Mouse (Mus musculus): ENCODE results near the gene Gys1.
"Not testable (repeated sequence)": the region's sequence is repeated elsewhere in the genome, so short reads cannot be mapped to it uniquely, and the experiment has no call there.

The Gys1 gene

DNA sequence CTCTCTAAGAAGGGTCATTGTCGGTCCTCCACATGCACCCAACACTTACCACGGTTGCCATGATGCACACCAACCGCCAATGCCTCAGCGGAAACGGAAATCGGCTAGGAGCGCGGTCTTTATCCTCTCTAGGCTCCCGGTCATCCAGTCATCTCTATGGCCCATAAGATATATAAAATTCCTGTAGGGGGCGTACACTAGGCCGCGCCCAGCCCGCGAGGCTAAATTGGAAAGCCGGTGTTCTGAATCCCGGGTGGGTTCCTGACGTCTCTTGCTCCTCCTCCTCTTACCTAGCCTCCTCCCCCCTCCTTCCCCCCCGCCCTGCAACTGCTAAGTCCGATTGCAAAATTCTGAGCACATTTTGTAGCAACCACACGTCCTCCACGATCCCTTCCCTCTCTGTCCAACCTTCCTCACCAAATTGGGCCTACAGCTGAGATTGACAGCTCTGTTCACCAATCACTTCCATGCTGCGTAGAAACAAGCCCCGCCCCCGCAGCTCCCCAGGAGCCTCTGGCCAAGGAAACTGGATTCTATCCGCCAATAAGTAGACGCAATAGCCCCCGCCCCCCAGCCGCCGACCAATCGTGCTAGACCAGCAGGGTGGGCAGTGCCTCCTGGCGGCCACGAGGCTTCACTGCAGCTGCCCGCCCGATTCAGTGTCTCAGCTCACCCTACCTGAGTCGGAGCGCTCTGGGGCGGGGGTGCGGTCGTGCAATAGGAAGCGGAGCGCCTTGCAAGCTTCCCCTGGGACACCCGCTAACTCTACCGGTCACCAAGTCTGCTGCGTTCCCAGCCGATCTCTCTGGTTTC lies at the start of gene Gys1:
Gene Gys1, plus strand, starts transcription at position 642 of the 813 bp plus-strand sequence.
- DNase-seq (ENCODE audit: low spot score in 2 of 2), result peak; percentile 100

DNA sequence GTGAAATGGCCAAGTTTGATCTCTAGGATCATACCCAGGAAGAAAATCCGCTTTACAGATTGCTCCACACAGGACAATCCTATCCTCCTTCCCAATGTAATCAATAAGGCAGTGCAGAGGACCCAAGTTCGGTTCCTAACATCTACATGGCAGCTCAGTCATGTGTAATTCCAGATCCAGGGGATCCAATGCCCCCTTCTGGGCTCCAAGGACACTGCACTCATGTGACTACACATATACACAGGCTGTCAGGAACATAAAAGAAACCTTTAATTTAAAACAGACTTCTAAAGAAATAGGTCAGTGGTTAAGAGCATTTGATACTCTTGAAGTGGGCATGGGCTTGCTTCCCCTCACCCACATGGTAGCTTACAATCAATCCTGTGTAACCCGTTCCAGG lies 48.6 kb upstream of the Gys1 start:
- DNase-seq (ENCODE audit: low spot score in 2 of 2), result no peak

DNA sequence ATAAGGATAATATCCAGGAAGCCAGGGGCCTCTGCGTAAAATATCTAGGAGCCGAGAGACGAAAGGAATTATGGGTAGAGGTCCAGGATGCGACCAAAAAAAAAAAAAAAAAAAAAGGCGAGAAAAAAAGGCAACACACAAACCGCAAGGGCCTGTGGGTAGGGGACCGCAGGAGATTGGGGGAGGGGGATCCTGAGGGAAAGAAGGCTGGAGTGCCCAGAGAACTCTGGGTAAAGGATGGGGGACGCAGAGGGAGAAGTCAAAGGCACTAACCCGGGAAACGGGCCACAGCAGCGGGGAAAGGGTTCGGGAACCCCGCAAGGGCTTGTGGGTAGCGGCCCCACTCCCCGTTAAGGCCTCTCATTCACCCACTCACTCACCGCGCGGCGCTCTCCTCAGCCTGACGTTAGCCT lies 39.5 kb upstream of the Gys1 start:
- no peak for DNase-seq (ENCODE audit: low spot score in 2 of 2)

DNA sequence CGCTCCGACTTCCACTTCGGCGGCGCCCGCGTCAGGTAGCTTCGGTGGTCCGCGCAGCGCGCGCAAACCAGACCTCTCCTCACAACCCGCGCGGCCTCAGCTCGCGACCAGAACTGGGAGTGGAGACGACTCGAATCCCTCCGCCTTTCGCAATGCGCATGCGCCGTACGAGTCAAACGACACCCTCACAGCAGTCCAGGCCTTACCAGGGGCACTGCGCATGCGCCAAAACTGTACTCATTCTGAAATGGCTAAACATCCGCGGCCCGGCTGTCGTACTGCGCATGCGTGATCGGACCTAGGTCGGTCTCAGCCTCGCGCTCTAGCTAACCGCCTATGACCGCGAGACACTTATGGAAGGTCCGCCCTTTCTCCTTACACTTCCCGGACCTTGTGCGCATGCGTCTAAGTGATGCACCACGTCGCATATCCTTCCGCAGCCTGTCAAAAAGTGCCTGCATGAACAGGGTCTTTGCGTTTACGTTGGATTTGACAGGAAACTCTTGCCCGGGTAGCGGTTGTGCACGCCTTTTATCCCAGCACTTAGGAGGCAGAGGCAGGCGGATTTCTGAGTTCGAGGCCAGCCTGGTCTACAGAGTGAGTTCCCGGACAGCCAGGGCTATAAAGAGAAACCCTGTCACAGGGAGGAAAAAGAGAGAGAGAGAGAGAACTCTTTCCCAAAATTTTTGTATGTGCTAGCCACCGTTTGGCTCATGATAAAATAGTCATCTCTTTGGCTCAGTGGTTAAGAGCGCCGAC lies 38.9 kb upstream of the Gys1 start, which contains the start of gene Snrnp70:
Gene Snrnp70, minus strand, starts transcription at position 165 of the 759 bp plus-strand sequence.
- peak; percentile 100 for DNase-seq (ENCODE audit: low spot score in 2 of 2)

DNA sequence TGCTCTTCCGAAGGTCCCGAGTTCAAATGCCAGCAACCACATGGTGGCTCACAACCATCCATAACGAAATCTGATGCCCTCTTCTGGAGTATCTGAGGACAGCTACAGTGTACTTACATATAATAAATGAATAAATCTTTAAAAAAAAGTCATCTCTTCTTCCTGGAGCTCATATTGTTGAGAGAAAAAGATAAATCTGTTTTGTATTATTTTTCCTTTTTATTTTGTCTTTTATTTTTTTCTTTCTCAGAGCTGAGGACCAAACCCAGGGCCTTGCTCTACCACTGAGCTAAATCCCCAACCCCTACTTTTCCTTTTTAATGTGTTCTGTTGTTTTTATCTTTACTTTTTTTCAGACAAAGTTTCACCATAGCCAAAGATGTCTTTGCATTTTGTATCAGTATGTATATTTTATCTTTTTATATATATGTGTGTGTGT lies 38.3 kb upstream of the Gys1 start:
- DNase-seq (ENCODE audit: low spot score in 2 of 2), result not testable (repeated sequence)

DNA sequence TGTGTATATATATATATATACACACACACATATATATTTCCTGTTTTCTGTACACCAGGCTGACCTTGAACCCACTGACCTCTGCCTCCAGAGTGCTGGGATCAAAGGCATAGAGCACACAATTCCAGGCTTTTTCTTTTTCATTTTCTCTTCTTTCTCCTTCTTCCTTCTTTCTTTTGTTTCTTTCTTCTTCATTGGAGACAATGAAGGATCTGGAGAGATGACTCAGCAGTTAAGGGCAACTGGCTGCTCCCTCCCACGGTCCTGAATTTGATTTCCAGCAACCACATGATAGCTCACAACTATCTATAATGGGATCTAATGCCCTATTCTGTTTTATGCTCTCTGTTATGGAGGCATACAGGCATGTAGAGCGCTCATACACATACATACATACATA lies 37.9 kb upstream of the Gys1 start:
- no peak for DNase-seq (ENCODE audit: low spot score in 2 of 2)

DNA sequence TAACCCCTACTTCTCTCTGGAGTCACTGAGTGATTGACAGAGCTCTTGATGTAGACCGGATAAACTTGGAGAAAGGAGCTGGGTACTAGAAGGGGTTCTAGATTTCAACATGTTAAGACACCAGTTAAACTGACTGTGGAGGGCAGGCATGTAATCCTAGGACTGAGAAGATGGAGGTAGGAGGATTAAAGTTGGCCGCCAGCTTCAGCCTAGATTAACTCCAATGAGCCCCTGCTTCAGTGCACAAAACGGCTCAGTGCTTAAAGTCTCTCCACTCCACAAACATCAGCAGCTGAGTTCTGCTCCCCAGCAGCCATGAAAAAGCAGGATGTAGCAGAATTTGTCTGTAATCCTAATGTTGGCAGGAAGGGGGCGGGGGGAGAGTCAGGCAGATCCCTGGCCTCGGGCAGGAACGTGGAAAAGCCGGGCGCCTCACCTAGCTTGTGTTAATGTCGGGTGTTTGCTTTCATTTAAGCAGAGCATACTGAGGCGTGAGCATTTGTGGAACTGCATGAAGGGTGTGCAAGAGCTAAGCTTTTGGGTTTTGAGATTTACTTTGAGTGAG lies 33.0 kb upstream of the Gys1 start:
- no peak for DNase-seq (ENCODE audit: low spot score in 2 of 2)

DNA sequence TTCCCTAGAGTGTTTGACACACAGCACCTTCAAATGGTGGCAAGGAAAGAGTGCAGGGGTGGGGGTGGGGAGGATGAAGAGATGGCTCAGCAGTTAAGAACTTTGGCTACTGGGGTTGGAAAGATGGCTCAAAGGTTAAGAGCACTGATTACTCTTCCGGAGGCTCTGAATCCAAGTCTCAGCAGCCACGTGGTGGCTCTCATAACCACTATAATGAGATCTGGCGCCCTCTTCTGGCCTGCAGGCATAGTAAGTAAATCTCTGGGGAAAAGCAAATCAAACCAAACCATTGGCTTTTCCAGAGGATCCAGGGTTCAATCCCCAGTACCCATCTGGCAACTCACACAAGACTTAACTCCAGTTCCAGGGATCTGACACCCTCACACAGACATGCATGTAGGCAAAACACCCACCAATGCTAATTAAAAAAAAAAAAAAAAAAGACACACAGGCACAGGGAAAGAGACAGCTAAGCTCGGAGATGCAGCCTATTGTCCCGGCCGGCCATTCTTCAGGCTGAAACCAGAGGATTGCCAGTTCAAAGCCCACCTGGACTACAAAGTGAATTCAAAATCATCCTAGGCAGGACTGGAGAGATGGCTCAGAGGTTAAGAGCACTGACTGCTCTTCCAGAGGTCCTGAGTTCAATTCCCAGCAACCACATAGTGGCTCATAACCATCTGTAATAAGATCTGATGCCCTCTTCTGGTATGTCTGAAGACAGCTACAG lies 30.9 kb upstream of the Gys1 start:
- no peak for DNase-seq (ENCODE audit: low spot score in 2 of 2)

DNA sequence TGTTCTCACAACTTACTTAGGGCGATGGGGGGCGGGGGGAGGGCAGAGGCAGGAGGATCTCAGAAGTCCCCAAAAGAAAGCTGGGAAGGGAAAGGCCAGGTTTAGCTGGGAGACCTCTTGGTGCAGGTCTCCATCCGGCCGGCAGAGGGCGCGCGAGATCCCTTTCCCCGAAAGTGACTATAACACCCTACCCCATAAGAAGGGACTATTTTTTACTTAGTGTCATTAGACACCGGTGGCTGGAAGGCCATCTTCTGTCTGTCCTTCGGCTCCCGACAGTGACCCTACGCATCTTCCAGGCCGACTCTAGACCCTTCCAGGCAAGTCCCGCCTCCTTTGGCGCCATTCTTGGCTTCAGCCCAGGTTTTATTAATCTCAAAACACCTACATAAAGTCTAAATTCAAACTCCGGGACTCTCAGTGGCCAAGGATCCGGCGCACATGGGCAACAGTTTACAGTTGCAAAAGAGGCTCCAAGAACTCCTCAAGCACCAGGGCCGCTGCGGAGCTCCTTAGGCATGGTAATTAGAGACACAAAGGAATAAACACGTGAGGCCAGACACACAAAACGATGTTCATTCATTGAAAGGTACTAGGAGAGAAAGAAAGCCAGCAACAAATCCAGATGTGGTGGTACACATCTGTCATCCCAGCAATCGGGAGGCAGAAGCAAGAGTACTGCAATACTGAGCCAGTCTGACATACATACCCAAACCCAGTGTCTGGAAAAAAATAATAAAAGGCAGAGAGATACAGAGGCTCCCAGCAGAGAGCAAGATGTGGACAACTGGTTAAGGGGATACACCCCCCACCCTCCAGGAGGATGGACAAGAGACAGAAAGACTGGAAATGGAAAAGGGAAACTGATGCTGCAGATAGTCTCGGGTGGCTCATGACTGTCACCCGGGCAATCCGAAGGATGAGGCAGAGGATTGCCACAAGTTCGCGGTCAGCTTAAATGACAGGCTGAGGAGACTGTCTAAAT lies 29.3 kb upstream of the Gys1 start, which contains the start of gene Kcna7:
Gene Kcna7, plus strand, starts transcription at position 563 of the 985 bp plus-strand sequence.
- DNase-seq (ENCODE audit: low spot score in 2 of 2), result peak; percentile 46 to 59

DNA sequence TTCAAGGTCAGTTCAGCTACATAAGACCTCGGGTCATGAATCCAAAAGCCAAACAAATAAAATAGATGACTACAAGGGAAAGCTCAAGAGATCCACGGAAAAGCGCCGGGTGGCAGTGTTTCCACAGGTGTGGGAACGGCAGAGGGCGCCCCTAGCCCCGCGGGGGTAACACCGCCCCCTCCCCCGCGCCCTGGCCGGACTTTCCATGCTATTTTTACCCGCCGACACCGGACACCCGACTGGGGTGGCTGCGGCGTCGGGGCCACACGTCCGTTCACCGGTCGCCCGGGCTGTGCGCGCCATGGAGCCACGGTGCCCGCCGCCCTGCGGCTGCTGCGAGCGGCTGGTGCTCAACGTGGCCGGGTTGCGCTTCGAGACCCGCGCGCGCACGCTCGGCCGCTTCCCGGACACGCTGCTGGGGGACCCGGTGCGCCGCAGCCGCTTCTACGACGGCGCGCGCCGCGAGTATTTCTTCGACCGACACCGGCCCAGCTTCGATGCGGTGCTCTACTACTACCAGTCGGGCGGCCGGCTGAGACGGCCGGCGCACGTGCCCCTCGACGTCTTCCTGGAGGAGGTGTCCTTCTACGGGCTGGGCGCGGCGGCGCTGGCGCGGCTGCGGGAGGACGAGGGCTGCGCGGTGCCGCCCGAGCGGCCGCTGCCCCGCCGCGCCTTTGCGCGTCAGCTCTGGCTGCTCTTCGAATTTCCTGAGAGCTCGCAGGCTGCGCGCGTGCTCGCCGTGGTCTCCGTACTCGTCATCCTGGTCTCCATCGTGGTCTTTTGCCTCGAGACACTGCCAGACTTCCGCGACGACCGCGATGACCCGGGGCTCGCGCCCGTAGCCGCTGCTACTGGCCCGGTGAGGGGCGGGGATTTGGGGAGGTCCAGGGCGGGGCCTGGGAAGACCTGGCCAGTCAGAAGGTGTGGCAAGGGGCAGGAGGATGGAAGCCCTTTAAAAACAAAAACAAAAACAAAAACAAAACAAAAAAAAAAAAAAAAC lies 28.2 kb upstream of the Gys1 start:
- no peak for DNase-seq (ENCODE audit: low spot score in 2 of 2)

DNA sequence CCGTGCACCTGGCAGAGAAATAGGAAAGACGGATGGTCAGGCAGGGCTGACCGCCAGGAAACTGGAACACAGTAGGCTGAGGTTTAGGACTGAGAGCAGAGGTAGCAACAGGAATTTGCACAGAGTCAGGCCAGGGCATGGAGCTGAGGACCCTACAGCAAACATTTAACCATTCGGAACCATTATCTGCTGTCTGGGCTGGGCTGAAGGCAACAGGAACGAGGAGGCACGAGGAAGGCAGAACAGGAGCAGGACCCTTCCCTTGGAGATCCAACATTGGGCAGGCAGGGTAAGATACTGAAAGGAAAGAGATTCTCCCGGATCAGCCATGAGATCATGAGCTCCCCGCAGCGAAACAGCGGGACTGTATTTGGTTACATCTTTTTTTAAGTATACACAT lies 26.8 kb upstream of the Gys1 start:
- no peak for DNase-seq (ENCODE audit: low spot score in 2 of 2)

DNA sequence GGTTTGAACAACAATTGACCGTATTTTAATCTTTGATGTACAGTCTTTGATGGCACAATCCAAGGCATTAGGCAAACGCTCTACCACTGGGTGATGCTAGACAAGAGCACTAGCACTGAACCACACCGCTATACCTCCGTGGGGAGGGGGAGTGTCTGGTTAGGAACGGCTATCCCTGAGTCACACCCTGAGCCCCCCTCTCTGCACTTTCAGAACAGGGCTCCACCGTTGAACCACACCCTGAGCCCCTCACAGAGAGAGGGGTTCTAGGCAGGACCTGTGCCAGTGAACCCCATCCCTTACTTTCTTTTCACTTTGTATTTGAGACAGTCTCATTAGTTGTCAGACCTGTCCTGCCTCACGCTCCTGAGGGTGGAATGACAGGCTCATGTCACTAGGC lies 26.3 kb upstream of the Gys1 start:
- no peak for DNase-seq (ENCODE audit: low spot score in 2 of 2)

DNA sequence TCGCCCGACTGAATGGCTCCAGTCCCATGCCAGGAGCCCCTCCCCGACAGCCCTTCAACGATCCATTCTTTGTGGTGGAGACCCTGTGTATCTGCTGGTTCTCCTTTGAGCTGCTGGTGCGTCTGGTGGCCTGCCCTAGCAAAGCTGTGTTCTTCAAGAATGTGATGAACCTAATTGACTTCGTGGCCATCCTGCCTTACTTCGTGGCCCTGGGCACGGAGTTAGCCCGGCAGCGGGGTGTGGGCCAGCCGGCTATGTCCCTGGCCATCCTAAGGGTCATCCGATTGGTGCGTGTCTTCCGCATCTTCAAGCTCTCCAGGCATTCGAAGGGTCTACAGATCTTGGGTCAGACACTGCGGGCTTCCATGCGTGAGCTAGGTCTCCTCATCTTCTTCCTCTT lies 25.7 kb upstream of the Gys1 start:
- no peak for DNase-seq (ENCODE audit: low spot score in 2 of 2)

DNA sequence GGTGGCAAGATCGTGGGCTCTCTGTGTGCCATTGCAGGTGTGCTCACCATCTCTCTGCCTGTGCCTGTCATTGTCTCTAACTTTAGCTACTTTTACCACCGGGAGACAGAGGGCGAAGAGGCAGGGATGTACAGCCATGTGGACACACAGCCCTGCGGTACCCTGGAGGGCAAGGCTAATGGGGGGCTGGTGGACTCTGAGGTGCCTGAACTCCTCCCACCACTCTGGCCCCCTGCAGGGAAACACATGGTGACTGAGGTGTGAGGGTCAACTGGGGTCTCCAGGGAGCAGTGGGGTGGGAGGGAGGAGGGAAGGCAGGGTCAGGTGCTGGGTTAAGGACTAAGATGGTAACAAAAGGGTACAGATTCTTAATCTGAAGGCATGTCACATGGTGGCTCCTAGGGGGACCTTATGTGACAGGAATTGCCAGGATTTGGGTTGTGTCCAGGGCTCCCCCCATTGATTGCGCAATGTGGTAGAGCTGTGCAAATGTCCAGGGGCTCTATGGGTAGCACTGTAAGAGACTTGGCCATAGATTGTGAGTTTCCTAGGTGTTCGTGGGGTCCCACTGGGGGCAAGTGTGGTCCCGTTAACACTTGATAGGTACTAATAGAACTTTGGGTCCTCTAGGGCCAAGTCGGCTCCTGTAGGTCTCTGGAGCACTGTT lies 25.0 kb upstream of the Gys1 start:
- DNase-seq (ENCODE audit: low spot score in 2 of 2), result no peak

DNA sequence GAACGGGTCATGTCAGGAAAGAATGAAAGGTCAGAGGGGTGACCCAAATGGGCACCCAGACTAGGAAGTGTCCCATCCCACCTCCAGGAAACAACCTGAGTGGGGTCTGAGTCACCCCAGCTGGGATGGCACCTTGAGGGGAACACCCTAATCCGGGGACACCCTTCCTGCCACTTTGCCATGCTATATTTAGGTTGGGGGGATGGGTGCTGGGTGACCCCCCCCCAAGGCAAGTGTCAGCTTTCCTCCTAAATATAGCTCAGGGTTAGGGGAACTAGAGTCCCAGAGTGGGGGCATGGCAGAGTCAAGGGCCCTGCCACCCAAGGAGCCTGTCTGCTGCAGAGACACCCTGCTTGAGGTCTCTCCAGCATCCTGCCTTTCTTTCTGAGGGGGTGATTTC lies 22.2 kb upstream of the Gys1 start:
- no peak for DNase-seq (ENCODE audit: low spot score in 2 of 2)

DNA sequence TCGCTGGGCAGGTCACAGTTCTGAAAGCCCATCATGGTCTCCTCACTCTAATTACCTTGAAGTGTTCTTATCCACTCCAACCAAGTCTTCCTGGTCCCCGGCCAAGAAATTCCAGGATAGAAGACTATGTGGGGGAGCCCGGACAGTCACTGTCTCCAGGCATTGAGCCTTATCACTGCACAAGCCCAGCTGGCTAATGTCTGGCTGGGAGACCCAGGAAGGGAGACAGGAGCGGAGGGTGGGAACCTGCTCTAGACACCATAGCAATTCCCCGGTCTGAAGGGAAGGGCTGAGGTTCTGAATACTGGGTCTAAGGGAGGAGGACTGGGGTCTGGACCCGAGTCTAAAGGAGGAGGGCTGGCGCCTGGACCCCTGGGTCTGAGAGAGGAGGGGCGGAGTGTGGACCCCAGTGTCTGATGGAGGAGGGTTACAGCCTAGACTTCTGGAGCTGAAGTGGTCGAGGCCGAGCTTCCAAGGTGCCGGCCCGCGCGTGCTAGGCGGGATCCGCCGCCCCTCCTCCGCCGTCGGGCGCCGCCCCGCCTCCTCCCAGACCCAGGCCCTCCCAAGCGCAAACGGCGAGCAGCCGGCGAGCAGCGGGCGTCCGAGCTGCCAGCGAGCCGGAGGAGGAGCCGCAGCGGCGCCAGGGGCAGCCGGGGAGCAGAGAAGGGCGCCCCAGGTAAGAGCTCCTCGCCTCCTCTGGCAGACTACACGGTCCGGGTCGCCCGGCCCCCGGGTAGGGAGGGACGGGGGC lies 21.4 kb upstream of the Gys1 start, which contains the start of gene Ntf5:
Gene Ntf5, plus strand, starts transcription at position 583 of the 751 bp plus-strand sequence.
- DNase-seq (ENCODE audit: low spot score in 2 of 2), result no peak

DNA sequence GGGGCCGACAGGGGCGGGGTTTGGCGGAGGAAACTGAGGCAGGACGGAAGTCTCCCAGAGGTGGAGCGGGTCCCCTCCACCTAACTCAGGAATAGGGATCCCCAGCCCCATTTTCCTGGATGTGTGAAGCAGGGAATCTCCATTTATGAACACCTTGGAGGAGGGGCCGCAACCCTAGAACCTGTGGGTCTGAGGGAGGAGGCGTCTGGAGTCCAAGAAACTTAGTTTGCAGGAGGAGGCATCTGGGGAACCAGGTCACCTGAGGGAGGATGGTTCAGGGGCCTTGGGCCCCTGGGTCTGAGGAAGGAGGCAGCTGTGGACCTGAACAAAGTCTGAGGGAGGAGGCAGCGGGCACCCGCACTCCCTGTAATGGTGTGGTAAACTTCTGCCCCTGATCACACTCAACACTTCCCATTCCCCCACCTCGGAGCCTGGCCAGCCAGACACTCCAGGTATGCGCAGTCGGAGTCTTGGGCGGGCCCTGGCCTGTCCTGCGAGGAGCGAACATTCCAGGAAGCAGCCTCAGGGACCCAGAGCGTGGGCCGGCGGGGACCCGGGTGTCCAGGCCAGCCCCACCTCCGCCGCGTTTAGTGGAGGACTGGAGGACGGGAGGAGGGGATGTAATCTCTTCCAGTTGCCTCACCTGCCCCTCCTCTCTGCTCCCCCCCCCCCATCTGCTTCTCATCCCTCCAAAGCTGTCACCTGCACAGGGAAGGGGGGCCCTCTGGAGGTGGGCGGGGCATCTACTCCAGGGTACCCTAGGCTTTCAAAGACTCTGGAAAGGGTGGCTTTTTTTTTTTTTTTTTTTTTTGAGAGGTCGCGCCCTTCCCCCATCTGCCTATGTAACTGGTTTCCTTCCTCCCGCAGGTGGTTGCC lies 20.5 kb upstream of the Gys1 start:
- DNase-seq (ENCODE audit: low spot score in 2 of 2), result no peak

Measured in frontal cortex, postnatal 25 days (tissue).